Mouse (Mus musculus) CH12.LX (cell line): Measurements from ENCODE around the gene Zfp286. TPM values are rescaled to one million over a fixed set of nuclear protein-coding genes. Genes with fewer than 3 reads are reported as not detected.
A peak's percentile ranks its signal among the peaks of the same experiment; 100 is the strongest.

ENCODE experiments used
- DNase-seq: peaks from one replicate; pipeline ENCODE4 v3.0.0-alpha.2; 2013; ENCODE audit errors: extremely low read depth
- H3K27ac ChIP-seq: 2 replicates; pipeline ENCODE4 v1.5.1; 2012; ENCODE audit warnings: low read depth, mild to moderate bottlenecking, control low read depth, moderate library complexity; ENCODE audit not compliant: insufficient read depth
- H3K27me3 ChIP-seq: replicated peaks from 2 replicates; pipeline ENCODE3; 2012; ENCODE audit warnings: inconsistent platforms
- H3K36me3 ChIP-seq, 2 experiments: replicated peaks in 1 of 2; 2 replicates each; pipeline versions ENCODE3 to v1.6.1; 2012; ENCODE audit warnings: inconsistent platforms in 1 of 2, low read length in 1 of 2, mild to moderate bottlenecking in 1 of 2, mixed read lengths in 1 of 2, moderate library complexity in 1 of 2; ENCODE audit not compliant: control insufficient read depth in 1 of 2, insufficient read depth in 1 of 2
- H3K4me1 ChIP-seq, 2 experiments: 2 replicates each; pipeline ENCODE4 v1.6.1; 2012; ENCODE audit warnings: inconsistent platforms in 1 of 2, moderate library complexity in 1 of 2; ENCODE audit not compliant: insufficient read depth in 2 of 2, control insufficient read depth in 1 of 2
- H3K4me2 ChIP-seq: 2 replicates; pipeline ENCODE4 v1.6.1; 2012; ENCODE audit warnings: low read depth, mild to moderate bottlenecking, control low read depth; ENCODE audit not compliant: poor library complexity, insufficient read depth, severe bottlenecking
- H3K4me3 ChIP-seq, 3 experiments: fragments of 150-350 bp in 1 of 3; sonication (generic) in 1 of 3; replicated peaks in 1 of 3; 2 replicates each; pipeline versions ENCODE3 to v1.5.1; 2011 to 2012; ENCODE audit warnings: low read depth in 2 of 3, low read length in 2 of 3, mild to moderate bottlenecking in 2 of 3, moderate library complexity in 2 of 3, control low read depth in 1 of 3, improper control_type of control experiment in 1 of 3, inconsistent platforms in 1 of 3, mixed read lengths in 1 of 3; ENCODE audit not compliant: poor library complexity in 1 of 3
- H3K79me2 ChIP-seq: replicated peaks from 2 replicates; pipeline ENCODE4 v1.6.1; 2012; ENCODE audit warnings: mild to moderate bottlenecking, moderate library complexity; ENCODE audit not compliant: control insufficient read depth, poor library complexity, insufficient read depth, severe bottlenecking; ENCODE audit errors: extremely low read depth
- H3K9ac ChIP-seq: 2 replicates; pipeline ENCODE4 v1.6.1; 2012; ENCODE audit warnings: low read depth, mild to moderate bottlenecking, control low read depth, moderate library complexity; ENCODE audit not compliant: insufficient read depth
- H3K9me3 ChIP-seq: replicated peaks from 2 replicates; pipeline ENCODE3; 2012; ENCODE audit warnings: low read length, inconsistent platforms, mixed read lengths
- CHD1 ChIP-seq: IDR thresholded peaks from 2 replicates; pipeline ENCODE4 v1.6.1; 2012; ENCODE audit warnings: low read depth, low read length, improper control_type of control experiment, inconsistent platforms
- ELF1 ChIP-seq: IDR thresholded peaks from 2 replicates; pipeline ENCODE4 v1.6.1; 2014; ENCODE audit warnings: low read depth, mild to moderate bottlenecking, inconsistent platforms, low read length, improper control_type of control experiment
- EP300 ChIP-seq: IDR thresholded peaks from 2 replicates; pipeline ENCODE4 v1.6.1; 2011; ENCODE audit warnings: low read length, improper control_type of control experiment
- GABPA ChIP-seq: IDR thresholded peaks from 2 replicates; pipeline ENCODE4 v1.6.1; 2012; ENCODE audit warnings: low read depth, low read length, improper control_type of control experiment, inconsistent platforms; ENCODE audit not compliant: insufficient replicate concordance
- HCFC1 ChIP-seq: IDR thresholded peaks from 2 replicates; pipeline ENCODE4 v1.6.1; 2012; ENCODE audit warnings: low read depth, mild to moderate bottlenecking, inconsistent platforms, low read length, improper control_type of control experiment
- JUN ChIP-seq: IDR thresholded peaks from 2 replicates; pipeline ENCODE4 v1.6.1; 2011; ENCODE audit warnings: low read depth, mild to moderate bottlenecking, low read length, improper control_type of control experiment, moderate library complexity; ENCODE audit not compliant: insufficient read depth
- JUND ChIP-seq: conservative IDR thresholded peaks from 2 replicates; pipeline ENCODE4 v1.6.1; 2011; ENCODE audit warnings: low read depth, low read length, improper control_type of control experiment
- MEF2A ChIP-seq: IDR thresholded peaks from 2 replicates; pipeline ENCODE4 v1.6.1; 2014; ENCODE audit warnings: low read depth, mild to moderate bottlenecking, inconsistent platforms, low read length, improper control_type of control experiment, borderline replicate concordance
- MXI1 ChIP-seq: IDR thresholded peaks from 2 replicates; pipeline ENCODE4 v1.6.1; 2011; ENCODE audit warnings: mild to moderate bottlenecking, low read depth, low read length, improper control_type of control experiment
- MYC ChIP-seq: IDR thresholded peaks from 2 replicates; pipeline ENCODE4 v1.6.1; 2011; ENCODE audit warnings: low read depth, mild to moderate bottlenecking, improper control_type of control experiment, low read length
- NELFE ChIP-seq: IDR thresholded peaks from 2 replicates; pipeline ENCODE4 v1.6.1; 2011; ENCODE audit warnings: low read depth, low read length, improper control_type of control experiment
- NRF1 ChIP-seq: IDR thresholded peaks from 2 replicates; pipeline ENCODE4 v1.6.1; 2014; ENCODE audit warnings: low read depth, mild to moderate bottlenecking, inconsistent platforms, low read length, improper control_type of control experiment, moderate library complexity
- POLR2A ChIP-seq: IDR thresholded peaks from 2 replicates; pipeline ENCODE4 v1.6.1; 2011; ENCODE audit warnings: low read depth, mild to moderate bottlenecking, improper control_type of control experiment, low read length
- RCOR1 ChIP-seq: conservative IDR thresholded peaks from 2 replicates; pipeline ENCODE4 v1.6.1; 2012; ENCODE audit warnings: low read depth, mild to moderate bottlenecking, inconsistent platforms, low read length, improper control_type of control experiment
- SIN3A ChIP-seq: IDR thresholded peaks from 2 replicates; pipeline ENCODE4 v1.6.1; 2012; ENCODE audit warnings: low read length, improper control_type of control experiment, inconsistent platforms
- TBP ChIP-seq: conservative IDR thresholded peaks from 2 replicates; pipeline ENCODE4 v1.6.1; 2011; ENCODE audit warnings: low read depth, low read length, improper control_type of control experiment
- USF1 ChIP-seq: IDR thresholded peaks from 2 replicates; pipeline ENCODE4 v1.6.1; 2014; ENCODE audit warnings: low read depth, mild to moderate bottlenecking, inconsistent platforms, low read length, improper control_type of control experiment
- ZKSCAN1 ChIP-seq: IDR thresholded peaks from 2 replicates; pipeline ENCODE4 v1.6.1; 2012; ENCODE audit warnings: low read depth, inconsistent platforms, low read length, improper control_type of control experiment, borderline replicate concordance
- ZMIZ1 ChIP-seq: IDR thresholded peaks from 2 replicates; pipeline ENCODE4 v1.6.1; 2012; ENCODE audit warnings: low read depth, mild to moderate bottlenecking, inconsistent platforms, low read length, improper control_type of control experiment
- dilution Hi-C: fragments of 300-500 bp; cut with MboI; formaldehyde crosslinking; loops from 2 replicates; pipeline ENCODE4 v1.14.3; 2020; ENCODE audit warnings: low sequenced_read_pairs; ENCODE audit not compliant: extremely low pct_unique_long_range_greater_than_20kb, extremely low pct_ligation_motif_present
- in situ Hi-C: fragments of 300-500 bp; cut with MboI; formaldehyde crosslinking; loops from 3 replicates; pipeline ENCODE4 v1.14.3; 2019; ENCODE audit warnings: low sequenced_read_pairs, low pct_ligation_motif_present, low pct_unique_long_range_greater_than_20kb, mixed read lengths
- polyA plus RNA-seq: library from polyadenylated mRNA; unstranded; fragments of >175 nt; gene quantifications from 2 replicates; pipeline ENCODE4 v1.2.1, GENCODE M21; 2012; ENCODE audit warnings: low read depth; ENCODE audit not compliant: insufficient read length
- total RNA-seq, 2 experiments: library from RNA; depleted of rRNA; stranded (reverse); fragments of 300-350 nt in 1 of 2; fragments of >200 nt in 1 of 2; gene quantifications; 2 replicates each; pipeline ENCODE4 v1.2.3; 2012 to 2014

The Zfp286 gene
- total and polyA plus RNA-seq, 3 experiments, result not detected

- TF ChIP-seq HCFC1 (peak; percentile 41), POLR2A (no peak), JUN (no peak), GABPA (no peak), SIN3A (peak; percentile 62; the same call in 1 of the 2 replicates), USF1 (no peak), ELF1 (peak; percentile 64), TBP (0 out of 2 replicates have a peak, but pooled peaks have one; percentile 32), NRF1 (peak; percentile 47)
- TF ChIP-seq, all 38 proteins: peak for 24
Measured at GRCm38 (mm10) chr11:62756456-62757142, 32.7 kb downstream of the Zfp286 start (continued).

GRCm38 (mm10) chr11:62752780-62753179, 36.5 kb downstream of the Zfp286 start, which contains the start of gene Gm10428:
TSS of gene Gm10428 (plus strand) at chr11:62753100.
- dilution Hi-C loops, result no loop called here
- H3K79me2 ChIP-seq, result no peaks in the 10 kb centered on the region
- no peak within 1 kb of the TSS for H3K9ac ChIP-seq
- no peak for DNase-seq
- no peak within 1 kb of the TSS for H3K4me3 ChIP-seq
- no peak for TF ChIP-seq ZMIZ1
- no peak for TF ChIP-seq ZKSCAN1
- TF ChIP-seq JUN, result no peak
- TF ChIP-seq MYC, result no peak
- no peak for TF ChIP-seq CHD1
- no peak for TF ChIP-seq RCOR1
- no peak for TF ChIP-seq MEF2A
- no peak for TF ChIP-seq MXI1
- TF ChIP-seq NELFE, result no peak
- no peak for TF ChIP-seq SIN3A
- TF ChIP-seq JUND, result no peak
- TF ChIP-seq EP300, result no peak
- H3K9me3 ChIP-seq, result no peaks in the 10 kb centered on the region
- in situ Hi-C loops, result no loop called here
- no peak within 1 kb of the TSS for H3K4me2 ChIP-seq
- no peak within 1 kb of the TSS for H3K27ac ChIP-seq
- H3K27me3 ChIP-seq, result peaks cover 19% of the 10 kb centered on the region
- H3K4me1 ChIP-seq, result peaks cover 0 to 12% of the 10 kb centered on the region in 2 experiments; a peak in 3 of 4 replicates
- H3K36me3 ChIP-seq, result no peaks in the 10 kb centered on the region
